Mouse (Mus musculus) spleen, adult 2 months (tissue): ENCODE measurements around the gene Ccno. TPM values are rescaled to one million over a fixed set of nuclear protein-coding genes. Genes with fewer than 3 reads are reported as not detected.
A peak's percentile ranks its signal among the peaks of the same experiment; 100 is the strongest.

Experiments used
- DNase-seq, 2 experiments: peaks; one replicate each; pipeline versions ENCODE4 v3.0.0 to v3.0.0-alpha.2; 2012 to 2021; ENCODE audit warnings: low spot score in 2 of 2, low read depth in 1 of 2
- H3K27ac ChIP-seq: fragments of 200-500 bp; 2 replicates; pipeline ENCODE4 v1.5.1; 2012; ENCODE audit warnings: low read length, inconsistent platforms; ENCODE audit not compliant: insufficient read depth
- H3K27me3 ChIP-seq: fragments of 200-500 bp; 2 replicates; pipeline ENCODE4 v1.6.1; 2012; ENCODE audit warnings: mild to moderate bottlenecking, moderate library complexity, low read length, inconsistent platforms; ENCODE audit not compliant: control insufficient read depth, insufficient read depth
- H3K36me3 ChIP-seq: fragments of 200-500 bp; 2 replicates; pipeline ENCODE4 v1.6.1; 2012; ENCODE audit warnings: mild to moderate bottlenecking, low read length, inconsistent platforms; ENCODE audit not compliant: control insufficient read depth, insufficient read depth
- H3K4me1 ChIP-seq: fragments of 200-500 bp; 2 replicates; pipeline ENCODE4 v1.6.1; 2011; ENCODE audit warnings: inconsistent platforms; ENCODE audit not compliant: control insufficient read depth, insufficient read depth, insufficient read length
- H3K4me3 ChIP-seq: fragments of 200-500 bp; 2 replicates; pipeline ENCODE4 v1.5.1; 2011; ENCODE audit warnings: mild to moderate bottlenecking, inconsistent platforms; ENCODE audit not compliant: insufficient read depth, insufficient read length; ENCODE audit errors: extremely low read depth
- CTCF ChIP-seq: fragments of 200-500 bp; IDR thresholded peaks from 2 replicates; pipeline ENCODE4 v1.5.1; 2011; ENCODE audit warnings: mild to moderate bottlenecking, inconsistent platforms; ENCODE audit not compliant: insufficient read depth, insufficient read length, insufficient replicate concordance; ENCODE audit errors: extremely low read depth
- POLR2A ChIP-seq: fragments of 200-500 bp; IDR thresholded peaks from 2 replicates; pipeline ENCODE4 v1.6.1; 2011; ENCODE audit warnings: low read depth, low read length, inconsistent platforms
- WGBS: fragments of 180-500 bp; shearing (Covaris S2); methylation state at CpG from one replicate; pipeline ENCODE4 v1.1.7; 2018; 5-methylcytosine and 5-hydroxymethylcytosine counted together
- polyA plus RNA-seq: library from polyadenylated mRNA; depleted of rRNA; stranded (reverse); fragments of >200 nt; gene quantifications from 2 replicates; pipeline ENCODE4 v1.2.3, GENCODE M21; 2012; rRNA removed

The Ccno gene
- polyA plus RNA-seq = 0.29 and 0.32 TPM in 2 replicates

DNA sequence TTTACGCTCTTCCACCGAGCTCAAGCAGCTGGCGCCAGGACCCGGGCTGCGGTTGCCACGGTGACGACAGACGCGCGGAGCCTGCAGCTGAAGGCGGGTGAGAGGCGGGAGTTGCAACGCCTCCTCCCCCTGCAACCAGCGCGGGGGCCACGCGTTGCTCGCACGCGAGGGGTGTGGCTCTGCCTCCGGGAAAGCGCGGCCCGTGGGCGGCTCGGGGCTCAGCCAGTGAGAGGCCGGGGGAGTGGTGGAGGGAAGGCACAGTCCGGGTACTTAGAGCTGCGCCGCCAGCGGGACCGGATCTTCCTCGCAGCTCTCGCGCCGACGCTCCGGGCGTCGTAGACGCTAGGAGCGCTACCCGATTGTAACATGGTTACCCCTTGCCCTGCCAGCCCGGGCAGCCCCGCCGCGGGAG is at the start of gene Ccno:
TSS of gene Ccno (plus strand) at position 271 of the 412 bp plus-strand sequence.
- peaks cover 28% of the 10 kb centered on the region for H3K27me3 ChIP-seq
- TF ChIP-seq POLR2A = peak; percentile 43
- TF ChIP-seq CTCF = no peak
- DNase-seq = peak; percentile 71 to 81
- no peak within 1 kb of the TSS for H3K27ac ChIP-seq
- H3K4me3 ChIP-seq = peak within 1 kb of the TSS; percentile 55
- no peaks in the 10 kb centered on the region for H3K36me3 ChIP-seq
- 1% methylated on average over 46 of the region's 47 CpGs for WGBS
- H3K4me1 ChIP-seq = peaks cover 15% of the 10 kb centered on the region

DNA sequence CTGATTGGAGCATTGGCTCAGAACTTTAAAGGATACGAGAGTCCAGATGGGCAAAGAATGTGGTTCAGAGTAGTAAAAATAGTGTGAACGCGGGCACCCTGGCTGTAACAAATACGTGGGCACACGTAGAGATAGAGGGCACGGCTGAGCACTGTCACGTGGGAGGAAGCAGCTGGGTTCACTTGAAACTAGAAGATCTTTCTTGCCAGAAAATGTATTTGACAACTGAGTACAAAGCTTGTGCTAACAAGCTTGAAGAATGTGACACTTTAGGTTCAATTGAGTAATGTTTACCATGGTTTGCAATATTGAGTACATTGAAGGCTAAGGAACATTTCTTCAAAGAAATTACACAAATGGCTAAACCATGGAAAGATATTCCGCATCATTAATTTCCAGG is 49.5 kb upstream of the Ccno start:
- Histone ChIP-seq H3K4me1 (no peaks in the 10 kb centered on the region), H3K4me3 (no peak overlapping the region), H3K27ac (no peak overlapping the region), H3K27me3 (no peaks in the 10 kb centered on the region), H3K36me3 (peaks cover 29% of the 10 kb centered on the region)
- WGBS = 89% methylated on average over 8 of the region's 8 CpGs
- no peak for DNase-seq
- TF ChIP-seq POLR2A = no peak
- TF ChIP-seq CTCF = no peak

DNA sequence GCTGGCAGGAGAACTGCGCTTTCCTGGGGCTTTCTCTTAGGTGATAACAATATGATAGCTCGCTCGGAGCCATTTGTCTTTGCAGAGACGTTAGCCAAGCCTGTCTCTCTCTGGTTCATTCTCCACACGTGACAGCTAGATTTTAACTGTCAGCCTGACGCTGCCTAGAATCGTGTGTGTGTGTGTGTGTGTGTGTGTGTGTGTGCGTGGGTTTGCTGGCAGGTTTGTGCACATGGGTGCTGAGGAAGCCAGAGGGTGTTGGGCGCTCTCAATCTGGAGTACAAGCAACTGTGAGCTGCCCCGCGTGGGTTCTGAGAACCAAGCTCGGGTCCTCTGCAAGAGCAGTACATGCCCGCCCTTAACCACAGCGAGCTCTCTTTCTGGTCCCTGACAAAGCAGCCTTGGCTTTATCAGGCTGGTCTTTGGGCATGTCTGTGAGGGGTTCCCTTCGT is 45.7 kb upstream of the Ccno start:
- Histone ChIP-seq H3K4me1 (no peaks in the 10 kb centered on the region), H3K4me3 (no peak overlapping the region), H3K36me3 (peaks cover 30% of the 10 kb centered on the region), H3K27me3 (no peaks in the 10 kb centered on the region), H3K27ac (no peak overlapping the region)
- TF ChIP-seq CTCF = no peak
- no peak for TF ChIP-seq POLR2A
- DNase-seq = no peak
- 68% methylated on average over 15 of the region's 15 CpGs for WGBS

DNA sequence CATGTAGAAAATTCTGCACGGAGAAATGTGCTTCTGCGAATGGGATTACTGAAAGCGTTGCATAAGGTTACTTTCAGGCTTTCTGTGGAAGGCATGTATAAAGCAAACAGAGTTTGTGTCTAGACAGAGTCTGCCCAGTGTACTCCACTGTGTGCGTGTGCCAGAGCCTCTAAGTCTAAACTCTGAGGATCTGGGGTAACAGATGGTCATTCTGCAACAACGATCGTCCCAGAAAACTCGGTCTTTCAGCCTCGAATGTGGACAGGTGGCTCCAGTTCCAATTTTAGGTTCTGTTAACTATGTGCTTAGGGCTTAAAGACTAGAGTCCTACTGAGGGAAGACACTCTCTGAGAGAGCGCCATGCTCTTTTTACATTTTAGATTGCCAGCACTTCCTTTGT is 42.3 kb upstream of the Ccno start:
- no peaks in the 10 kb centered on the region for H3K27me3 ChIP-seq
- no peak overlapping the region for H3K27ac ChIP-seq
- H3K4me1 ChIP-seq = no peaks in the 10 kb centered on the region
- no peak overlapping the region for H3K4me3 ChIP-seq
- TF ChIP-seq POLR2A (no peak), CTCF (no peak)
- WGBS = 96% methylated on average over 9 of the region's 9 CpGs
- peaks cover 33% of the 10 kb centered on the region for H3K36me3 ChIP-seq
- no peak for DNase-seq

DNA sequence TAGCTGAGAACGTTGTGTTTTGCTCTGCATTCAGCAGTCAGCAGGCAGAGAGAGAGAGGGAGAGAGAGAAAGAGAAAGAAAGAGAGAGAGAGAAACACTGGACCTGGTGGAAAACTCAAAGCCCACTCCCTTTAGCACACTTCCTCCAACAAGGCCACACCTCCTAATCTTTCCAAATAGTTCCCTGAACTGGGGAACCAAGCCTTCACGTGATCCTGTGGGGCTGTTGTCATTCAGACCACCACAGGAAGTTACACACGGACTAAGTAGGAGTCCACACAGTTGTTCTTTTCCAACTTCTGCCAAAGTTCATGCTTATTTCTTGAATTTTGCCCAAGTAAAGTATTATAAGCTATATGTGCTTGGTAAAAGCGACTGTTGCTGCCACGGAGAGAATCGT is 41.7 kb upstream of the Ccno start:
- Histone ChIP-seq H3K27ac (no peak overlapping the region), H3K36me3 (peaks cover 33% of the 10 kb centered on the region), H3K4me1 (no peaks in the 10 kb centered on the region), H3K27me3 (no peaks in the 10 kb centered on the region), H3K4me3 (no peak overlapping the region)
- no peak for DNase-seq
- WGBS = 82% methylated on average over 6 of the region's 6 CpGs
- TF ChIP-seq POLR2A (no peak), CTCF (no peak)

DNA sequence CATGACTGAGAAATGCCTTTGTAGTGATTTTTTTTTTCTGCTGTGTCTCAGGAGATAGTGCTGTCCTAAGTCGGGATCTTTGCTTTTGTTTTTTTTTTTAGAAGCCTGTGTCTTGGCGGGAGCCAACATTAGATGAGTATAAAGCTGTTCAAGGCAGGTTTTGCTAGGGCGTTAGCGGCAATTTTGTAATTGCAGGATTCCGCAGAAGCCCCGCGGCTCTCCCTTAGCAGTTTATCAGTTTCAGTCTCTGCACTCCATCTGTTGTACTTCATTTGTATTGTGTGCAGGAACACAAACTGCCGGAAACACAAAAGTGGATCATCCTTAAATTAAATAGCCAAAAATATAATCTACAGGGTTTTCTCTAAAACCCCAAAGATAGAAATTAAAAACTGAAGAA is 33.5 kb upstream of the Ccno start:
- DNase-seq = no peak
- H3K36me3 ChIP-seq = peaks cover 22% of the 10 kb centered on the region
- no peak overlapping the region for H3K4me3 ChIP-seq
- TF ChIP-seq POLR2A (no peak), CTCF (no peak)
- no peak overlapping the region for H3K27ac ChIP-seq
- 94% methylated on average over 8 of the region's 8 CpGs for WGBS
- H3K27me3 ChIP-seq = no peaks in the 10 kb centered on the region
- H3K4me1 ChIP-seq = no peaks in the 10 kb centered on the region

DNA sequence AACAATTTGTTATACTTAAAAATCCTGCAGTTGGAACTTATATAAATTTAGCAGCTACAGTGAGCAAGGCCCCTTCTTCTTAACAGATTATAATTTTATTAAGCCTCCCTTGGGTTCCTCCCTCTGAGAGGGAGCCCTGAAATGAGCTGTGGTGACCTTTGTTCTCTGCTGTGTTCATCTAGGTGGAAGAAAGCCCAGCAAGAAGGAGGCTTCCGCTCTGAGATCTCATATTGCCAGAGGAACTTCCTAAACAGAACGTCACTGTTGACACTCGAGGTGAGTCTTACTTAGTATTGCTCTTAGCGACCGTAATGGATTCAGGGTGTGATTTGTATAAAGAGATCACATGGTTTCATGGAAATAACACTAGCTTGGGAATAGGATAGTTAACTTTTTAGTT is 24.5 kb upstream of the Ccno start:
- no peak for TF ChIP-seq CTCF
- TF ChIP-seq POLR2A = no peak
- no peak for DNase-seq
- 95% methylated on average over 5 of the region's 5 CpGs for WGBS
- Histone ChIP-seq H3K27me3 (no peaks in the 10 kb centered on the region), H3K4me3 (no peak overlapping the region), H3K36me3 (peaks cover 36% of the 10 kb centered on the region), H3K4me1 (no peaks in the 10 kb centered on the region), H3K27ac (no peak overlapping the region)

DNA sequence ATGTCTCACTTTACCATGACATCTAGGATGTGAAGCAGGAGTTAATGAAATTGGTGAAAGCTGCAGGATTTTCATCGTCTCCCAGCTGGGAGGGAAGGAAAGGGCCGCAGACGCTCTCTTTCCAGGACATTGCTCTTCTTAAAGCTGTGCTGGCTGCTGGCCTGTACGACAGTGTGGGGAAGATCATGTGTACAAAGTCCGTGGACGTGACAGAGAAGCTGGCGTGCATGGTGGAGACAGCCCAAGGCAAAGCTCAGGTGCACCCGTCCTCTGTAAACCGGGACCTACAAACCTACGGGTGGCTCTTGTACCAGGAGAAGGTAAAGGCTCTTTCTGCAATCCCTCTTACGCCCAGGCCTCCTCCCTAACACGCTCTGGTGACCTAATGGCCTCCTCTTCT is 23.2 kb upstream of the Ccno start:
- no peak for DNase-seq
- no peaks in the 10 kb centered on the region for H3K4me1 ChIP-seq
- WGBS = 95% methylated on average over 12 of the region's 12 CpGs
- H3K4me3 ChIP-seq = no peak overlapping the region
- no peak overlapping the region for H3K27ac ChIP-seq
- peaks cover 36% of the 10 kb centered on the region for H3K36me3 ChIP-seq
- no peaks in the 10 kb centered on the region for H3K27me3 ChIP-seq
- TF ChIP-seq POLR2A = no peak
- TF ChIP-seq CTCF = no peak
